Mouse (Mus musculus) frontal cortex, postnatal 36 days (tissue): ENCODE data around the gene Shtn1.

Source experiments
- DNase-seq, 2 experiments: peaks; one replicate each; pipeline ENCODE4 v3.0.0; 2022; ENCODE audit warnings: low spot score in 2 of 2

The Shtn1 gene

GRCm38 (mm10) chr19:58968731-58969506, 107.0 kb downstream of the Shtn1 start:
- no peak for DNase-seq

- no peak for DNase-seq
Measured at GRCm38 (mm10) chr19:58963011-58963410, 112.9 kb downstream of the Shtn1 start.

DNA sequence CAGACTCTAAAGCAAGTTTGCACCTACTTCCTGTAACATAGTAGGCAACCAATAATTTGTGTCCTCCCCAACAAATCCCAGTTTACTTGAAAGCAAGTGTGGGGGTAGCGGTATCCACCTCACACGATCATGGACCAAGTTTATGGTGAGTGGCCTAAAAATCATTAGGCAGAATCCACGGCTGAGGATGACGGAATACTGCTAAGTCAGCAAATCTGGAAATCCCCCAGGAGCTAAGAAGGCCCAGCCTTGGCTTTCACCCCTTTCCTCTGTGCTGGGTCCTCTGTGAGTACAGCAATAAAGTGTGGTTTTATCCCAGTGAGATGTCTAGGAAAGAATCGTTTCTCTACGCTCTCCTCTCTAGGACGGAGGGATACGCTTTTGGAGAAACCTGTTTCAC, 121.1 kb downstream of the Shtn1 start:
- DNase-seq = no peak

GRCm38 (mm10) chr19:58952236-58952635, 123.7 kb downstream of the Shtn1 start:
- DNase-seq = no peak

DNA sequence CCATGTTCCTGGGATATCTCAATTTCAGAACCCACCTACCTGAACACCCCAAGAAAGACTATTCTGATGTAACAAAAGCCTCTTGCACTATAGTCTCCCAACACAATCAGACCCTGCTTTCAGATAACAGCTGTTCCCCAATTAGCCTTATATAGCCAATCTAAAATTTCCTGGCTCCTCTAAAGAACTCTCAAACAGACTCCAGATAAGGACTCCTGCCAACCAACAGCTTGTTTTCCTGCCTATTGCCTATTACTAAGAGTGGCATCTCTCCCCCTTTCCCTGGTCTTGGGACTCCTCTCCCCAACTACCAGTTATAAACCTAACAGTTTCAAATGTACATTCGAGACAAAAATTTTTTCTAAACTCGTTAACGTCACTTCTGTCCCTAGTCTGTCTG, 124.4 kb downstream of the Shtn1 start:
- no peak for DNase-seq

- DNase-seq = no peak
Measured at GRCm38 (mm10) chr19:58945959-58946358, 129.9 kb downstream of the Shtn1 start.

GRCm38 (mm10) chr19:58942841-58943828, 132.8 kb downstream of the Shtn1 start, which contains the start of the genes Eno4 and Hspa12a:
Eno4 (plus strand) TSS chr19:58943425.
Hspa12a (minus strand) TSS chr19:58943654.
- DNase-seq = peak; percentile 96 to 97

GRCm38 (mm10) chr19:58933062-58933461, 142.8 kb downstream of the Shtn1 start:
- no peak for DNase-seq

DNA sequence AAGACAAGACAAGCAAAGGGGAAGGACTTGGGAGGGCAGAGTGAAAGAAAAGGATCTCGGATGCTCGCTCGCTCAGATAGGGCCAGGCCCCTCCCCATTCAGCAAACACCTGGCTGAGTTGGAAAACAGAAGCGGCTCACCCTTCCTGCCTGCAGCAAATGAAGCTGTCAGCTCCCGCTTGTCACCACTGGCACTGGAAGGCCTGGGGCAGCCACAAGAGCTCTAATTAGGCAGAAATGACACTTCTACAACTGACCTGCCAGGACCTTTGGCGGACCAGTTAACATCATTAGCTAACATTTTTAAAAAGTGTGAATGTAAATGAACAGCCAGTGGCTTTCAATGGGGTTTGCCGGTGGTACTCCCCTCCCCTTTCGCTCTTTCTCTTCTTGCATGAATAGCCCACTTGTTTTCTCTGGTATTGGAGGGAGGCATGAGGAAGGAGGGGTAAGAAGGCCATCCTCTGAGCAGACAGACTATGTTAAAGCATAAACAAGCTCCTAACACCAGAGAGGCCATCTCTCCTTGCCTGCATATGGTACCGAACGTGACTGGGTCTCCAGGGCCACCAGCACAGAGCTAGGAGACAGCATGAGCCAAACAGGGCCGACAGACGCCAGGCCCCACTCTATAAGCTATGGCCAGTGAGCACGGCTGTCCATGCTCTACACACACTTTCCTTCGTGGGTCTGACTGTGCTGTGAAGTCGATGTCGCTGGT, 144.7 kb downstream of the Shtn1 start:
- DNase-seq = no peak
